Mouse (Mus musculus) gastrocnemius, postnatal 10 days (tissue): ENCODE measurements at regions not wholly inside any gene's neighbourhood (a gene's known extent, or its start where the extent isn't known, plus 50 kb on each side); places are given as distances from the start of the nearest gene placed in this dataset.
A peak's percentile ranks its signal among the peaks of the same experiment; 100 is the strongest.

ENCODE experiments used
- DNase-seq: peaks from one replicate; pipeline ENCODE4 v3.0.0; 2021; ENCODE audit warnings: mixed read lengths

DNA sequence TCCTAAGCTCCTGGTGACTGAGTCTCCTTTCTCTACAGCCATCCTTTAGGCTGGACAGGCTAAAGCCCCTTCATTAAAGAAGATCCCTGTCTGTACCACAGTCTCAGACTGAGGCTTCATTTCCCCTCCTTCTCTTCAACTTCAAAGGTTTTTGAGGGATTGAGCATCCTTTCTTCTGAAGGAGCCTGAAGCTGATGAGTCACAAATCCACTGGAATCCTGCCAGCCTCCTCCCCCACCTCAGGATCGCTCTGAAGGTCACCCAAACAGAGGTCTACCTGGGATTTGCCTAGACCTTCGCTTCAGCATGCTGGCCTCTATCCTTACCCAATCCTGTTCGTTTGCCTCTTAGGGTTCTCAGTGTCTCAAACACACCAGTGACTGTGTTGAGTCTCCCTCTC is 57.7 kb upstream of the Ror1 start:
- no peak for DNase-seq

- DNase-seq = no peak
Measured at GRCm38 (mm10) chr4:100039741-100040140, 55.9 kb upstream of the Ror1 start.

DNA sequence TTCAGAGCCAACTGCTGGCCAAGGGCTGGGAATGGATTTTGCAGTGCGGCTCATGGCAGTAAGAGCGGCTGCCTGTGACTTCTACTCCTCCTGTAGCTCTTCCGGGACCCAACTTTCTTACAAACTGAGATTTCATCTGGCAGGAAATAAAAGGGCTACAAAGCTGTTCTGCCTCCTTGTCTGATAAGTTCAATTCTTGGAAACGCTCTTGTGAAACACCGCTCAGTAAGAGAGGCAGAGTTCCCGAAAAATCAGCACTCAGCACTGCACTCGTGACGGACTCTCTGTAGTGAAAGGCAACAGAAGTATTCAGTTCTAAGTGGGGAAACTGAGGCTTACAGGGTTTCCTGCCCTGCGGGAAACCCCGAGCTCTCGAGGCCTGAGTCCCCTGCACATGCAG is 53.6 kb upstream of the Ror1 start:
- DNase-seq = no peak

DNA sequence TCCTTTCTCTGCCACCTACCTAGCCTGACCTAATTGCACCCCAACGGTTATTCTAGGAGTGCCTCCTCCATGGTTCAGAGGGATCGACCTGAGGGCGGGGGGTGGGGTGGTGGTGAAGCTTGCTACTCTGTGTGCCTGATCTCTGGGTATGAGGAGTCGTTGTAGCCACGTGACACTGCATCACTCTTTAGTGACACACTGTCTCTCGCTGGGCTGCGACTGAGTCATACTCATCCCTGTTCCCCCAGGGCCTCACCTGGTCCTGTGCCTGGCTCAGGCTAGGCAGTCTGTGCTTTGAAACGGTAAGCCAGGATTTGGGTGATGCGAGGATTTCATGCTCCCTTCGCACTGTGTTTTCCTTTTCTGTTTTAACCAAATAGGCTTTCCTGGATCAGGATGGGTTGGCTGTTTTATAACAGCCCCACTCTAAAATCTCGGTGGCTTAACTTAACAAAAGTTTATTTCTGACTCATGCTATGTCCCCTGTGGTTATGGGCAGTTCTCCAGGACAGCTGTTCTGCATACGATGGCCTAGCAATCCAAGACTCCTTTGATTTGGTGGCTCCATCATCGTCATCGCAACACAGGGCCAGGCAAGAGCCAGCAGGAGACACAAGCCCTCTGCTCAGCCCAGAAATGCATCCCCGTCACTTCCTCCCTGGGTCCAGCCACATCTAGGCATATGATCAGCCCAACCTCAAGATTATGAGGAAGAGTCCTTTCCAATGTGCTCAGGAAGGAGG is 50.3 kb upstream of the Ror1 start:
- peak; percentile 38 for DNase-seq
